Mouse (Mus musculus): Measurements from ENCODE around the gene Rnf38. TPM values are rescaled to one million over a fixed set of nuclear protein-coding genes. Genes with fewer than 3 reads are reported as not detected.

Gene Rnf38
- polyA plus RNA-seq, 1 experiment from 2014 or later, result 22.1 TPM

GRCm38 (mm10) chr4:44164621-44165020 lies 69.0 kb downstream of the Rnf38 start:
- H3K4me2 ChIP-seq (ENCODE audit: low read depth, low read length), result no peak overlapping the region

GRCm38 (mm10) chr4:44163034-44163433 lies 70.6 kb downstream of the Rnf38 start:
- no peak overlapping the region for H3K4me2 ChIP-seq (ENCODE audit: low read depth, low read length)
- no peak overlapping the region for H3K4me3 ChIP-seq (ENCODE audit: low read length)
- H3K36me3 ChIP-seq (ENCODE audit: control insufficient read depth, insufficient read depth, low read length), result no peaks in the 10 kb centered on the region
- no peak for ATAC-seq (ENCODE audit: low read depth)
- no peaks in the 10 kb centered on the region for H3K27me3 ChIP-seq (ENCODE audit: control insufficient read depth, insufficient read depth, low read depth, low read length)
- H3K4me1 ChIP-seq (replicated peaks; ENCODE audit: control insufficient read depth, insufficient read depth, low read length), result peaks cover 27% of the 10 kb centered on the region
- no peaks in the 10 kb centered on the region for H3K9me3 ChIP-seq (ENCODE audit: control insufficient read depth, low read length)
- 63% methylated on average over 2 of the region's 2 CpGs for WGBS
- no peak overlapping the region for H3K27ac ChIP-seq (ENCODE audit: low read length)
- no peak overlapping the region for H3K9ac ChIP-seq (ENCODE audit: low read length)

More at GRCm38 (mm10) chr4:44164621-44165020, 69.0 kb downstream of the Rnf38 start:
- Histone ChIP-seq H3K27ac (ENCODE audit: low read length) (no peak overlapping the region), H3K9ac (ENCODE audit: low read length) (no peak overlapping the region), H3K4me3 (ENCODE audit: low read length) (no peak overlapping the region), H3K4me1 (replicated peaks; ENCODE audit: control insufficient read depth, insufficient read depth, low read length) (peaks cover 31% of the 10 kb centered on the region), H3K9me3 (ENCODE audit: control insufficient read depth, low read length) (no peaks in the 10 kb centered on the region), H3K27me3 (ENCODE audit: control insufficient read depth, insufficient read depth, low read depth, low read length) (no peaks in the 10 kb centered on the region), H3K36me3 (ENCODE audit: control insufficient read depth, insufficient read depth, low read length) (no peaks in the 10 kb centered on the region)
- WGBS, result 71% methylated on average over 5 of the region's 5 CpGs
- ATAC-seq (ENCODE audit: low read depth), result no peak

GRCm38 (mm10) chr4:44160990-44161689 lies 72.4 kb downstream of the Rnf38 start:
- WGBS, result 51% methylated on average over 13 of the region's 13 CpGs
- Histone ChIP-seq H3K9me3 (ENCODE audit: control insufficient read depth, low read length) (no peaks in the 10 kb centered on the region), H3K4me1 (replicated peaks; ENCODE audit: control insufficient read depth, insufficient read depth, low read length) (peaks cover 25% of the 10 kb centered on the region), H3K36me3 (ENCODE audit: control insufficient read depth, insufficient read depth, low read length) (0 out of 2 replicates have a peak, but pooled peaks cover 2% of the 10 kb centered on the region), H3K4me3 (ENCODE audit: low read length) (no peak overlapping the region), H3K9ac (ENCODE audit: low read length) (no peak overlapping the region), H3K27ac (ENCODE audit: low read length) (no peak overlapping the region), H3K27me3 (ENCODE audit: control insufficient read depth, insufficient read depth, low read depth, low read length) (no peaks in the 10 kb centered on the region), H3K4me2 (ENCODE audit: low read depth, low read length) (no peak overlapping the region)
- ATAC-seq (ENCODE audit: low read depth), result no peak

DNA sequence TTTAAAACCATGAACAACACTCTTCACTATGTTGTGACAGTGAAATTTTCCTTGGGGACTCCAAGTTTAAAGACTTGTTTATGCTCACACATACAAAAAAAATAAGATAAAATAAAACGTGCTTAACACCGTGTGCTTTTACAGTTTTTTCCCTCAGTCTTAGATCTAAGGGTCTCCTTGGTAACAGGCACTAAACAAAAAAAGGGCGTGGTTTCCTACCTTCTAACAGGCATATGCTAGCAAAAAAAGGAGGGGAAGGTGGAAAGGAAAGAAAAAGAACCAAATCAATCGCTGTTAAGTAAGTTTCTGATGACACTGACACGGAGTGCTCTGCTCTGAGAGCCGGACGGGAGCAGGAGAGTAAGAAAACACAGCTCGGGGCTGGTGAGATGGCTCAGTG lies 73.8 kb downstream of the Rnf38 start:
- Histone ChIP-seq H3K9me3 (ENCODE audit: control insufficient read depth, low read length) (no peaks in the 10 kb centered on the region), H3K9ac (ENCODE audit: low read length) (no peak overlapping the region), H3K27ac (ENCODE audit: low read length) (no peak overlapping the region), H3K4me3 (ENCODE audit: low read length) (no peak overlapping the region), H3K27me3 (ENCODE audit: control insufficient read depth, insufficient read depth, low read depth, low read length) (no peaks in the 10 kb centered on the region), H3K4me1 (replicated peaks; ENCODE audit: control insufficient read depth, insufficient read depth, low read length) (peaks cover 17% of the 10 kb centered on the region), H3K36me3 (ENCODE audit: control insufficient read depth, insufficient read depth, low read length) (0 out of 2 replicates have a peak, but pooled peaks cover 2% of the 10 kb centered on the region), H3K4me2 (ENCODE audit: low read depth, low read length) (no peak overlapping the region)
- 66% methylated on average over 8 of the region's 8 CpGs for WGBS
- no peak for ATAC-seq (ENCODE audit: low read depth)

- Histone ChIP-seq H3K27ac (ENCODE audit: low read length) (no peak overlapping the region), H3K4me2 (ENCODE audit: low read depth, low read length) (no peak overlapping the region), H3K27me3 (ENCODE audit: control insufficient read depth, insufficient read depth, low read depth, low read length) (no peaks in the 10 kb centered on the region), H3K36me3 (ENCODE audit: control insufficient read depth, insufficient read depth, low read length) (0 out of 2 replicates have a peak, but pooled peaks cover 2% of the 10 kb centered on the region), H3K9me3 (ENCODE audit: control insufficient read depth, low read length) (no peaks in the 10 kb centered on the region), H3K4me3 (ENCODE audit: low read length) (no peak overlapping the region), H3K9ac (ENCODE audit: low read length) (no peak overlapping the region), H3K4me1 (replicated peaks; ENCODE audit: control insufficient read depth, insufficient read depth, low read length) (peaks cover 9% of the 10 kb centered on the region)
- WGBS, result 70% methylated on average over 6 of the region's 6 CpGs
- no peak for ATAC-seq (ENCODE audit: low read depth)
These were observed 77.1 kb downstream of the Rnf38 start for GRCm38 (mm10) chr4:44156481-44156880.

GRCm38 (mm10) chr4:44154884-44155283 lies 78.7 kb downstream of the Rnf38 start:
- Histone ChIP-seq H3K9me3 (ENCODE audit: control insufficient read depth, low read length) (no peaks in the 10 kb centered on the region), H3K9ac (ENCODE audit: low read length) (no peak overlapping the region), H3K27ac (ENCODE audit: low read length) (no peak overlapping the region), H3K27me3 (ENCODE audit: control insufficient read depth, insufficient read depth, low read depth, low read length) (no peaks in the 10 kb centered on the region), H3K4me1 (replicated peaks; ENCODE audit: control insufficient read depth, insufficient read depth, low read length) (peaks cover 2% of the 10 kb centered on the region; the same call in 1 of the 2 replicates), H3K36me3 (ENCODE audit: control insufficient read depth, insufficient read depth, low read length) (peaks cover 4% of the 10 kb centered on the region; the same call in 1 of the 2 replicates), H3K4me3 (ENCODE audit: low read length) (no peak overlapping the region), H3K4me2 (ENCODE audit: low read depth, low read length) (no peak overlapping the region)
- WGBS, result 85% methylated on average over 4 of the region's 4 CpGs
- no peak for ATAC-seq (ENCODE audit: low read depth)

DNA sequence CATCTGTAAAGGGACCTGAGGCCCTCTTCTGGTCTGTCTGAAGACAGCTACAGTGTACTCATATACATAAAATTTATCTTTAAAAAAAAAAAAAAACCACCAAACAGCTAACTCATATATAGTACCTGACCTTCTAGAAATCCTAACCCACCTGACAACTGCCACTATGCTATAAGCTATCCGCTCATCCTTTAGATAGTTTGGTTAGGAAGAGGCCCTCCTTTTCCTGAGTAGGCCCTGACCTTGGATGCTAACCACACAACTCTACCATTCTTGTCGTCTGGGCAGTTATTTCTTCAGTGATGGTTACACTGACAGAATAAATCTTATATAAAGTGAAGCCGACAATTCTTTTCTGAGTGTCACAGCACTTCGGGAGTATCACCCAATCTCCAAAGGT lies 80.7 kb downstream of the Rnf38 start:
- Histone ChIP-seq H3K4me3 (ENCODE audit: low read length) (no peak overlapping the region), H3K4me1 (replicated peaks; ENCODE audit: control insufficient read depth, insufficient read depth, low read length) (no peaks in the 10 kb centered on the region; the same call in 1 of the 2 replicates), H3K9ac (ENCODE audit: low read length) (no peak overlapping the region), H3K27me3 (ENCODE audit: control insufficient read depth, insufficient read depth, low read depth, low read length) (no peaks in the 10 kb centered on the region), H3K36me3 (ENCODE audit: control insufficient read depth, insufficient read depth, low read length) (peaks cover 8% of the 10 kb centered on the region; the same call in 1 of the 2 replicates), H3K9me3 (ENCODE audit: control insufficient read depth, low read length) (no peaks in the 10 kb centered on the region), H3K4me2 (ENCODE audit: low read depth, low read length) (no peak overlapping the region), H3K27ac (ENCODE audit: low read length) (no peak overlapping the region)
- 85% methylated on average over 4 of the region's 4 CpGs for WGBS
- ATAC-seq (ENCODE audit: low read depth), result no peak

DNA sequence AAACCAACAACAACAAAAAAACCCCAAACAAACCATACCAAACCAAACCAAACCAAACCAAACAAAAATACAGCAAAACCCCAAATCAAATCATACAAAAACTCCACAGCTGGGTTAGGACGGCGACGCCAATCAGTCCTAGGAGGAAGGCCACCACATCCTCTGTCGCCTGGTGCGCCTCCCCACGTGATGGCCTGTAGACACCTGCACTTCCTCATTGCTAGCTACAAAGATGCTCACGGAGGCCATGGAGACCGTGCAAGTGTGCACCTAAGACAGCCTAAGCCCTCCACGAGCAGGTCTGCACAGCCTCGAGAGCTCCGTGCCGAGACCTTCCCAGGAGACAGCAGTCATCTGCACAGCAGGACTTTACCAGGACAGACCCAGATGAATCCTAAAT lies 106.8 kb downstream of the Rnf38 start:
- no peak overlapping the region for H3K4me2 ChIP-seq (ENCODE audit: low read depth, low read length)
- H3K27me3 ChIP-seq (ENCODE audit: control insufficient read depth, insufficient read depth, low read depth, low read length), result no peaks in the 10 kb centered on the region
- no peaks in the 10 kb centered on the region for H3K9me3 ChIP-seq (ENCODE audit: control insufficient read depth, low read length)
- H3K36me3 ChIP-seq (ENCODE audit: control insufficient read depth, insufficient read depth, low read length), result peaks cover 37% of the 10 kb centered on the region
- no peak for ATAC-seq (ENCODE audit: low read depth)
- 85% methylated on average over 12 of the region's 12 CpGs for WGBS
- H3K4me3 ChIP-seq (ENCODE audit: low read length), result no peak overlapping the region
- no peak overlapping the region for H3K27ac ChIP-seq (ENCODE audit: low read length)
- H3K4me1 ChIP-seq (replicated peaks; ENCODE audit: control insufficient read depth, insufficient read depth, low read length), result no peaks in the 10 kb centered on the region
- H3K9ac ChIP-seq (ENCODE audit: low read length), result no peak overlapping the region

DNA sequence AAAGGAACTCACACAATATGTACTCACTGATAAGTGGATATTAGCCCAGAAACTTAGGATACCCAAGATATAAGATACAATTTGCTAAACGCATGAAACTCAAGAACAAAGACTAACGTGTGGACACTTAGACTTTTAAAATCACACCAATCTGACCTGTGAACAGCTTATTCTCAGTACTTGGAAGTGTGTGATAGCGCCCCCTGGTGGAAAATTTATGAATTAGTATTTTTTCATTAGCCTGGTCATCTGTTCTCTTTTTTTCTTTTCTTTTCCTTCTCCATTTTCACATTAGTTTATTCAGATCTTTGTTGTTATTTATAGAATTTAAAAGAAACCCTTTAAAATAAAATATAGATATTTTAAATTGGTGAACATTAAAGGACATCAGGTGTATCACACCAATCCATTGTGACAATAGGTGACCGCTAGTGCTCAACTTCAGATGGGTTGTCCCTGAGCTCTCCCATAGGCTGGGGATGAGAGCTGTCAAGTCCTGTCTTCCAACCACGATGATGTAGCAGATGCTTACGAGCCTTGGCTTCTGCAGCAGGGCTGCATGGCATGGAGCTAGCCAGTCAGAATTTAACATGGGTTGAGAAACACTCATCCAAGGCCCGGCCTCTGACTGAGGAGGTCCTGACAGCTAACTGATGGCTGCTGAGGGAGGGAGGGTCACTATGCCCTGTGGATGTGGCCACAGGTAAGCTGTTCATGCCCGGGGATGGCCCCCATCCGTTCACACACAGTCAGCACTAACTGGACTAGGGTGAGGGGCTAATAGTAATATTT lies 114.0 kb downstream of the Rnf38 start:
- 48% methylated on average over 9 of the region's 9 CpGs for WGBS
- no peak for ATAC-seq (ENCODE audit: low read depth)
- Histone ChIP-seq H3K4me1 (replicated peaks; ENCODE audit: control insufficient read depth, insufficient read depth, low read length) (no peaks in the 10 kb centered on the region), H3K4me2 (ENCODE audit: low read depth, low read length) (no peak overlapping the region), H3K27ac (ENCODE audit: low read length) (no peak overlapping the region), H3K36me3 (ENCODE audit: control insufficient read depth, insufficient read depth, low read length) (no peaks in the 10 kb centered on the region), H3K9me3 (ENCODE audit: control insufficient read depth, low read length) (no peaks in the 10 kb centered on the region), H3K9ac (ENCODE audit: low read length) (no peak overlapping the region), H3K4me3 (ENCODE audit: low read length) (no peak overlapping the region), H3K27me3 (ENCODE audit: control insufficient read depth, insufficient read depth, low read depth, low read length) (no peaks in the 10 kb centered on the region)
